Mouse (Mus musculus) retina, embryonic 14.5 days (tissue): ENCODE data around the gene Plcg1.

Experiments
- DNase-seq: peaks from one replicate; pipeline ENCODE4 v3.0.0-alpha.2; 2015; ENCODE audit warnings: low spot score

Plcg1 gene

GRCm38 (mm10) chr2:160735706-160736310 lies 4.7 kb downstream of the Plcg1 start:
- DNase-seq: no peak

- DNase-seq: no peak
These were observed 5.4 kb downstream of the Plcg1 start for GRCm38 (mm10) chr2:160736466-160736865.

GRCm38 (mm10) chr2:160738354-160738753 lies 7.3 kb downstream of the Plcg1 start:
- no peak for DNase-seq

- no peak for DNase-seq
These were observed 8.7 kb downstream of the Plcg1 start for GRCm38 (mm10) chr2:160739647-160740356.

GRCm38 (mm10) chr2:160740521-160741156 lies 9.5 kb downstream of the Plcg1 start:
- DNase-seq: peak; percentile 51

- peak; percentile 25 for DNase-seq
These were observed 10.5 kb downstream of the Plcg1 start for GRCm38 (mm10) chr2:160741580-160741979.

- no peak for DNase-seq
These were observed 11.1 kb downstream of the Plcg1 start for GRCm38 (mm10) chr2:160742161-160742609.

GRCm38 (mm10) chr2:160744040-160744822 lies 13.1 kb downstream of the Plcg1 start:
- DNase-seq: peak; percentile 73

GRCm38 (mm10) chr2:160744823-160745210 lies 13.7 kb downstream of the Plcg1 start:
- DNase-seq: no peak

- DNase-seq: no peak
These were observed 14.4 kb downstream of the Plcg1 start for GRCm38 (mm10) chr2:160745497-160745896.

GRCm38 (mm10) chr2:160746637-160747036 lies 15.5 kb downstream of the Plcg1 start:
- DNase-seq: no peak

- DNase-seq: no peak
These were observed 16.0 kb downstream of the Plcg1 start for GRCm38 (mm10) chr2:160747075-160747474.

- DNase-seq: no peak
These were observed 25.6 kb downstream of the Plcg1 start for GRCm38 (mm10) chr2:160756583-160757203.

- peak; percentile 35 for DNase-seq
These were observed 29.5 kb downstream of the Plcg1 start for GRCm38 (mm10) chr2:160760433-160761184.

- no peak for DNase-seq
These were observed 32.7 kb downstream of the Plcg1 start for GRCm38 (mm10) chr2:160763816-160764215.

- no peak for DNase-seq
These were observed 33.3 kb downstream of the Plcg1 start for GRCm38 (mm10) chr2:160764386-160764785.

GRCm38 (mm10) chr2:160765096-160765495 lies 34.0 kb downstream of the Plcg1 start:
- DNase-seq: no peak

- no peak for DNase-seq
These were observed 35.3 kb downstream of the Plcg1 start for GRCm38 (mm10) chr2:160766371-160766771.

- DNase-seq: no peak
These were observed 36.1 kb downstream of the Plcg1 start for GRCm38 (mm10) chr2:160767201-160767600.

- no peak for DNase-seq
These were observed 37.1 kb downstream of the Plcg1 start for GRCm38 (mm10) chr2:160768097-160768695.

GRCm38 (mm10) chr2:160768997-160769396 lies 37.9 kb downstream of the Plcg1 start:
- no peak for DNase-seq
